Mouse (Mus musculus) T-cell, adult 2 months (primary cell): ENCODE measurements around the gene Arhgap45.

Experiments used
- DNase-seq: peaks from one replicate; pipeline ENCODE4 v3.0.0; 2022; ENCODE audit warnings: low spot score

The Arhgap45 gene

GRCm38 (mm10) chr10:80016931-80017330, 478 bp downstream of the Arhgap45 start:
- peak; percentile 47 for DNase-seq

- DNase-seq, result peak; percentile 95
These were observed 908 bp downstream of the Arhgap45 start for GRCm38 (mm10) chr10:80017361-80017760.

GRCm38 (mm10) chr10:80017771-80018170, 1.3 kb downstream of the Arhgap45 start:
- peak; percentile 61 for DNase-seq

- DNase-seq, result peak; percentile 73
These were observed 2.4 kb downstream of the Arhgap45 start for GRCm38 (mm10) chr10:80018739-80019297.

GRCm38 (mm10) chr10:80019471-80020131, 3.1 kb downstream of the Arhgap45 start:
- DNase-seq, result no peak

- DNase-seq, result no peak
These were observed 3.7 kb downstream of the Arhgap45 start for GRCm38 (mm10) chr10:80020191-80020590.

- no peak for DNase-seq
These were observed 4.3 kb downstream of the Arhgap45 start for GRCm38 (mm10) chr10:80020603-80021319.

GRCm38 (mm10) chr10:80021320-80021641, 4.8 kb downstream of the Arhgap45 start:
- no peak for DNase-seq

GRCm38 (mm10) chr10:80022164-80022563, 5.7 kb downstream of the Arhgap45 start:
- DNase-seq, result peak; percentile 72

GRCm38 (mm10) chr10:80022806-80023205, 6.4 kb downstream of the Arhgap45 start:
- DNase-seq, result no peak

GRCm38 (mm10) chr10:80023758-80024157, 7.3 kb downstream of the Arhgap45 start:
- DNase-seq, result no peak

GRCm38 (mm10) chr10:80024229-80025043, 8.0 kb downstream of the Arhgap45 start:
- peak; percentile 89 for DNase-seq

- DNase-seq, result no peak
These were observed 8.5 kb downstream of the Arhgap45 start for GRCm38 (mm10) chr10:80025044-80025347.

GRCm38 (mm10) chr10:80025463-80025862, 9.0 kb downstream of the Arhgap45 start:
- DNase-seq, result no peak

- no peak for DNase-seq
These were observed 9.4 kb downstream of the Arhgap45 start for GRCm38 (mm10) chr10:80025889-80026288.

GRCm38 (mm10) chr10:80027681-80028520, 11.4 kb downstream of the Arhgap45 start:
- no peak for DNase-seq

- no peak for DNase-seq
These were observed 12.0 kb downstream of the Arhgap45 start for GRCm38 (mm10) chr10:80028521-80028846.

- no peak for DNase-seq
These were observed 13.7 kb downstream of the Arhgap45 start for GRCm38 (mm10) chr10:80030191-80030590.

- no peak for DNase-seq
These were observed 14.3 kb downstream of the Arhgap45 start for GRCm38 (mm10) chr10:80030736-80031135.

- peak; percentile 81 for DNase-seq
These were observed 16.5 kb downstream of the Arhgap45 start for GRCm38 (mm10) chr10:80032799-80033480.
